Mouse (Mus musculus) thymus, postnatal 25 days (tissue): ENCODE data around the gene Rslcan18.
"Not testable (repeated sequence)": the region's sequence is repeated elsewhere in the genome, so short reads cannot be mapped to it uniquely, and the experiment has no call there.

Experiments used
- DNase-seq: peaks from one replicate; pipeline ENCODE4 v3.0.0; 2022

The Rslcan18 gene

DNA sequence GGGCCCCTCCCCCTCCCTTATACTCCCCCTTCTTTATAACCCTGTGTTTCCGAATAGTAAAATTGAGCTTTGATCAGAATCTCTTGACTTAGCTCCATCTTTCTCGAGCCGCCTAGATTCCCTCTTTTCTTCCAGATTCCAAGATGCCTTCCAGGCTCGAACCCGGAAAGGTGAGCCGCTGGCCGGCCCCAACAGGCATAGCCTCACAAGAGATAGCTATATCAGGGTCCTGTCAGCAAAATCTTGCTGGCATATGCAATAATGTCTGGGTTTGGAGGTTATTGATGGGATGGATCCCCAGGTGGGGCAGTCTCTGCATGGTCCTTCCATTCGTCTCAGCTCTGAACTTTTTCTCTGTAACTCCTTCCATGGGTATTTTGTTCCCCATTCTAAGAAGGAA is at the start of gene Rslcan18:
TSS of gene Rslcan18 (minus strand) at position 101 of the 400 bp plus-strand sequence.
- DNase-seq, result not testable (repeated sequence)

DNA sequence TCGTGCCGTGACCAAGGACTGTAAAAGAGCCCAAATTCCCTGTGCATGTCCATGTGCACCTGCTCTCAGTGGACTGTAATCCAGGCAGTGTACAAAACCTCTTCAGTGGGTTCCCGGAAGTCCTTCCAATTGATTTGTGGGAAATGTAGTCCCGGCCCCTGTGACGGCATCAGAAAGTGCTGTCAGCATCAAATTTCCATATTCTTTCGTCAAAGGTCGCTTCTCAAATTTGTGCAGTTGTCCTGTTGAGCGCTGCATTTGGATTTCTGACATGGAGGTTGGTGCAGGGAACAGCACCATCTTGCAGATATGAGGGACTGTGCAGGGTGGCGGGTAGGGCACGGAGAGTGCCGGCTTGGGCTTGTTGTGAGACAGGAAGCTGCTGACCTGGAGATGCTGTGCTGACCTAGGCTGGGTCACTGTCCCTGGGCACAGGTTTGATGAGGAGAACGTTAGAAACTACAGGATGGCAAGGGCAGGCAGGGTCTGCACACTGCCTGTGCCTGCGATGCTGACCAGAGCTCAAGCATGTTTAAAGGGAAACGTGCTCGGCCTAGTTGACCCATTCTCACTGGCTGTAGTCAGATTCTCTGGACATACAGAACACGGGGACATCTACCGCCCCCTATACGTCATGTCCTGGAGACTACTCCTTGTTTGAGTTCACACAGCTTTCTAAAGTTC is 12.1 kb upstream of the Rslcan18 start:
- DNase-seq, result peak; percentile 77

DNA sequence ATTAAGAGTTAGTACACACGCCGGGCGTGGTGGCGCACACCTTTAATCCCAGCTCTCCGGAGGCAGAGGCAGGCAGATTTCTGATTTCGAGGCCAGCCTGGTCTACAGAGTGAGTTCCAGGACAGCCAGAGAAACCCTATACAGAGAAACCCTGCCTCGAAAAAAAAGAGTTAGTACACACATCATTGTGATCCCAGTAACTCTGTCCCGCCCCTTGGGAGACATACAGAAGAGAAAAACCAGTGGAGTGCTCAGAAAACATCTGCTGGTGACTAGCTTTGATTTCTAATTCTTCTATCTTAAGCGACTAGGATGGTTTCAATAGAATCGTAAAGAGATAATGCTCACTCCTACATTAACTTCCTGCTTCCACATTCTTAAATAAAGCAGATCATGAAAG is 11.4 kb upstream of the Rslcan18 start:
- DNase-seq, result not testable (repeated sequence)

DNA sequence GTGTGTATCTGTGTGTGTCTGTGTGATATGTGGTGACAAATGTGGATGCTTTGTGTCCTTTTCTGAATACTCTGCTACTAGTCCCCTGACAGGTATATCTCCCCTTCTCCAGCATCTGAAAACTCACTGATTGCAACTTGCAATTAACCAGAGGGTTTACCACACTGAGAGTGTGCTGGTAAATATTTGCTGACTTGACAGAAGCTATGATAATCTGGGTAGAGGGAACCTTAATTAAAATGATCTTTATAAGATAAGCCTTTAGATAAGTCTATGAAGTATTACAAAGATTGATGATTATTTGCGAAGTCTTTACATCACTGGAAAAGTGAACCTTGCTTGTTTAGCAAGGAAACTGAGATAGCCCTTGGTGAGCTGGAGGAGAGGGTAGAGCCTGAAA is 8.4 kb upstream of the Rslcan18 start:
- DNase-seq, result no peak

DNA sequence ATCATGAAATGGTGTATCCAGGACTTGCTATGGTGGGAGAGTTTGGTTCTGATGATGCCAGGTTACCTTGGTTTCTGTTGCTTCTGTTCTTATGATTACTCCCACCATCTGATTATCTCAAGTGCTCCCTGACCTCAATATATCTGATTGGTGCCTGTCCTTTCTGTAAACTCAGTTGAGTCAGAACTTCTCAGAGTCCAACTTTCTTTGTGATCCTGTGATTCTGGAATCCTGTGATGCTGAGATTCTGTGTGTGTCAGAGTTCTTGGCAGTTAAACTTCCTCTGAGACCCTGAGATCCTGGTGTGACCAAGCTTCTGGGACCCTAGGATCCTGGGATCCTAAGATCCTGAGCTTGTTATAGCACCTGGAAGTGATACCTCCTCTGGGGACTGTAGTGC is 5.3 kb upstream of the Rslcan18 start, which contains the start of gene Zfp759:
TSS of gene Zfp759 (plus strand) at position 301 of the 400 bp plus-strand sequence.
- not testable (repeated sequence) for DNase-seq

DNA sequence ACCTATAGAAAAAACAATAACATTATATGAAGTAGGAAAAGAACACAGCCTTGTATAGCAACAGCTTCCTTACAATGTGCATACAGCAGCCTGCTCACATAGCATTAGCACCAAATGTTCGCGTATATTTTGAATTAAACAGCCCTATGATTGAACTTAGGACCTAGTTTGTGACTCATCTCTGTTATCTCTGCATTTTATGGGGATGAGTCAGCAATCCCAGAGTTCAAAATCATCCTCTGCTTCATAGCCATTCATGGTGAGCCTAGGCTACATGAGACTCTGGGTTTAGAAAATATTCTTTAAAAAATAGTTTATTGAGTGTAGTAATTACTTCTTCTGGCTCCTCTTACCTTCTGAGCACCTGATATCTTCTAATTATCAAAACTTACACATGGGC is 2.8 kb downstream of the Rslcan18 start:
- DNase-seq, result no peak

DNA sequence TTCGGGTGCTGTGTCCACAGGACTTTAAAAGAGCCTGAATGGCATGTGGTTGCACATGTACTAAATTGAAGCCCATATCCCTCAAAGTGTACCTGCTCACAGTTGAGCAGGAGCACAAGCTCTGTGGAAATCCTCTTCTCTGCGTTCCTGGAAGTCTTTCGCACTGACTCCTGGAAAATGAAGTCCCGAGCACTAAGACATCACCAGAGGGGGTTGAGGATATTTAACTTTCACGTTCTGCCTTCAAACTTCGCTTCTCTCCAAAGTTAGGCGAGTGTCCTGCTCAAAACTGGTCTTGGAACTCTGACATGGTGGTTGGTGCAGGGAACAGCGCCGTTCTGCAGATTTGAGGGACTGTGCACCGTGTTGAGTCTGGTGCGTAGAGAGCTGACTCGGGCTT is 4.0 kb downstream of the Rslcan18 start:
- no peak for DNase-seq

DNA sequence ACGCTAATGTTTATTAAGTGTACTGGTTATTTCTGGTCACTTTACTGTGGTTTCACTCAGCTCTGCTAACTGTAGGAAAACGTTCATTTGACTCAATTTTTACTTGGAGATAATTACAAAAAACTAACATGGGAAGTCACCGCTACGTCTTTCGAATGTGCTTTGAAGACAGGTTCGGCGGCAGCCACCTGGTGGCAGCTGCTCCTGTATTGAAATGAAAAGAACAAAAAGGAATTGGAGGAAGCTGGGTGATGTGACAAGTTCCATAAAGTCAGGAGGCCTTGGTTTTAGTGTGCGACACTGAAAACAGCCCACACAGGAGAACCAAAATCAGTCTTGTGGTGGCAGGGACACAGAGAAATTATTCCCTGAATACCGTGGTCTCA is 7.2 kb downstream of the Rslcan18 start:
- DNase-seq, result no peak

DNA sequence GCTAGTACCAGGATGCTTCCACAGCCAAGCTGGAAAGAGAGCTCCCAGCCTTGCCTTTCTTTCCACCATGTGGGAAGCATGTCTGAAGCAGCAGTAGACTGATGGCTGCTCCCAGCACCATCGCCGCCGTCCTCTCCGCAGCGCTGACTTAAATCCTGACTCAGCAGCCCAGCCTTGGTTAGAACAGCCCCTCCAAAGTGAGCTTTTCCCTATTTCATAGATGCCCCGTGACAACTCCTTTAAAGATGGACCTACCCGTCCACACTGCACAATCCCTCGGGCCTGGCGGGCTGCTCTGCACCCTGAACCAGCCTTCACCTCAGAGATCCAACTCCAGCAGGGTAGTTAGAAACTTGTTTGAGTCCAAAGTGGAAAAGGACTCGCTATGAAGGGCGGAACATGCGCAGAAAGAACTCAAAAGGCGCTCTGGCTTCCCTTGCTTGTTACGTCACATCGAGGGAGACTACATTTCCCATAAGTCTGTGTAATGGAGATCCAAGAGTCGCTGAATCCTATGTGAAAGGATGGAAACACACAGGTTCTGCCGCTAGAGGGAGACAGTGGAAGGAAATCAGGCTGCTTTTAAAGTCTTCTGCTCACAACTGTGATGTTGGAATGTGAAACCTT is 7.8 kb downstream of the Rslcan18 start, which contains the start of gene Gm28557:
TSS of gene Gm28557 (minus strand) at position 411 of the 627 bp plus-strand sequence.
- peak; percentile 89 for DNase-seq

DNA sequence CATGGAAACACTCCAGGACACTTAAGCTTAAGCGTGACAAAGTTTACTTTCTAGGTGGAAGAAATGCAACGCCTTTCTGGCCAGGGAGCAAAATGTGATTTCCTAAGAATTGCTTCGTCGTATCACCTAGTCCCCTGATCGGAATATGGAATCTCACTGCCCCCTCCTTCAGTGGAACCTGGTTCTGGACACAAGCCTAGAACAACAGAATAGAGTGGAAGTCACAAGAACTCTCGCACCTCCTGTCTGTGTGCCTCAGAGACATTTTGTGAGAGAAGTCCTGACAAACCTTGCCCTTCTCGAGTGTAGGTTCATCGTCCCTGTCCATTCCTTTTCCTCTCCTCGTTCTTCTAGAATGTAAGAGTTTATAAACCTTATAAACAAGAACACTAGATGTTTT is 8.4 kb downstream of the Rslcan18 start:
- DNase-seq, result no peak

DNA sequence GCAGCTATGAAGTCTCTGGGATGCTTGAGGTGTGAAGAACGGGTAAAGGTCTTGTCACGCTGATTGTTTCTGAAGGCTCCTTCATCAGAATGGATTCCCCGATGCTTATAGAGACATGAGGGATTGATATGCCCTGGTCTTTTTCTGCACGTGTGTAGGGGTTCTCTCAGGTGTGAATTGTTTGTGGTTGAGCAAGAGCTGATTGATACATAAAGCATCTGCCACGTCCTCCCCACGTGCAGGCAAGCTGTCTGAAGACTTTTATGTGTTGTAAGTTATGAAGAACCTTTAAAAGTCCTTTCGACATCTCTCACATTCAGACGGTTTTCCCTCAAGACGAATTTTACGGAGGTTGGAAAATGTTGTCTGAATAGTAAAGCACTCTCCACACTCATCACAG is 18.2 kb downstream of the Rslcan18 start, which contains the start of gene Zfp708:
TSS of gene Zfp708 (minus strand) at position 101 of the 400 bp plus-strand sequence.
- DNase-seq, result no peak

DNA sequence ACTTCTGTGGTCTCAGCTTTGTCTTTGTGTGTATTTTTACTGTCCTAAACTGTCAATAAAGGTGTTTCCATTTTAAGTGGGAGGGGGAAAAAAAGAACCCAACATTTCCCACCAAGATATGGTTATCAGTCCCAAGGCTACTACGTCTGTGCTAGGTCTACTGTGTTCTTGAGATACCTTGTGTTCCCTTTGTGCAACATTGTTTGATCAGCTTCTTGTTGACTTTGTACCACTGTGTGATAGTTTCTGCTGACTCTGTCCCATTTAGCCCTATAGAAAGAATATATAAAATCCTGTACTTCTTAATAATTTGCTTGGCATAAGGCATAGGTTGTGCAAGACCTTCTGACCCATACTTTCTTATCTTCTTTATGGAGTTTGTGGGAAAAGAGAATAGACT is 25.9 kb downstream of the Rslcan18 start:
- no peak for DNase-seq

DNA sequence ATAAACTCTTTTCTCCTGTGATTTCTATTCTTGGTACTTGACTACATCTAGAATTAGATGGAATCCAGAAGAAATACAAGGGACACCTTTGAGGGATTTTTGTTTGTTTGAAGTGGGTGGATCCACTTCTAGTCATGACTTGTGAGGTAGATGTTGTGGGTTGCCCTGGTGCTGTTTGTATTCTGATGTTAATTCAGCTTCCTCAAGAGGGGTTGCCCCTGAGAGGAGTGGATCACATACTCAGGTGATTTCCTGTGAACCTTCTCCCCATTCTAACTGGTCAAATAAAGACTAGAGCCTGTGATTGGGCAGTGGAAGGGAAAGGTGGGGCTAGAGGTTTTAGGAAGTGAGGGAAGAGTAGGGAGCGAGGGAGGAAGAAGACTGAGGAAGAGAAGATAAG is 34.1 kb downstream of the Rslcan18 start:
- DNase-seq, result no peak

DNA sequence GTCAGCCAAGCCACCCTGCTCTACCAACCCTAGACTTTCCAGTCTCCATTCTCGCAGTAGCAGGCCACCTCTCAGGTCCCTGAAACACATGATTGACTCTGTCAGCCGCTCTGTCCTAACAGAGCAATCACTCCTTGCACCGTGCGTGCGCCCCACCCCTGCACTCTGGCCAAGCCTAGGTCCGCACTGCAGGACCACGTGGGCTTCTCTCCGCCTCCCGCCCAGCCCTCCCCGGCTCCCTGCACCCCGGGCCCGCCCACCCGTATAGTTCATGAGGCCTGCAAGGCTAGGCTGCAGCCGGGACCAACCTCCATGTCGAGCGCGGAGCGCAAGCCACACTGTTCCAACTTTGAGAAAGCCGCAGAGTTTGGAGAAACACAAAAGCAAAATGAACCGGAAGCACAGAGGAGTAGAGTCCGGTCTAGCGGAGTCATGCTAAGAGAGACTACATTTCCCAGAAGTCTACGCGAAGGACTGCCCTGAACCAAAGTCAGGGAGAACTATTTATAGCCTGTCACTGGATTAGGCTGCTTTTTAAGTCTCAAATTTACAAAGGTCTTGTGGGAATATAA is 34.8 kb downstream of the Rslcan18 start:
- DNase-seq, result peak; percentile 58

DNA sequence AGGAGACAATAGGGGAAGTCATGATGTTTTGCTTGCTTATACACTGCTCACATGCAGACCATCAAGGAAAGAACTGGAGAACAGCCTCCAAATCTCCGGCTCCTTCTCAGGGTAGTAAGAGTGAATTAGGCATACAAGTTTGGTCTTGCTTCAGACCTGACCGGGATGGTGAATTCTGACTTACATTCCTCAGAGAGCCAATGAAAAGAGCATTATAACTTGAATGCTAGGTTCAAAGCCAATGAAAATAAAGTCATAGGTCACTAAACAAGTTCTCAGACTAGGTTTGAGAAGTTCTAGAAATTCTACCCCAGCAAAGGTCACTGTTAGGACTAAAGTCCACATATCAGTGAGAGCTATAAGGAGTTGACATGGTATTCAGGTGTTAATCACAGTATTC is 38.8 kb downstream of the Rslcan18 start:
- DNase-seq, result no peak

DNA sequence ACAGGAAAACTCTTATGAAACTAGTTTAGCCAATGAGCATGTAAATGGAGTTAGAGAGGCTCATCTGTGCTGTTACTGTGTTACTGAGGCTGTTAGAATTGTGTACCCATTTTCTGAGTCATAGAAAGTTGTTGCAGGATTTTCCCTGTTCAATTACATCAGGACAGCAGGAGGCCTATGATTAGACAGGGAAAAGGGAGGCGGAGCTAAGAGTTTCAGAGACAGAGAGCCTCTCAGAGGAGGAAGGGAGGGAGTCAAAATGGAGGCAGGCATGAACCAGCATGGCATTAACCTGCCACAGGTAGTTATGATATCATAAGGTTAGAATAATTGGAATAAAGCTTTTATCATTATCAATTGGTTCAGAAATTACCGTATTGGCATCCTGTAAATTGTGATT is 43.3 kb downstream of the Rslcan18 start:
- DNase-seq, result no peak

DNA sequence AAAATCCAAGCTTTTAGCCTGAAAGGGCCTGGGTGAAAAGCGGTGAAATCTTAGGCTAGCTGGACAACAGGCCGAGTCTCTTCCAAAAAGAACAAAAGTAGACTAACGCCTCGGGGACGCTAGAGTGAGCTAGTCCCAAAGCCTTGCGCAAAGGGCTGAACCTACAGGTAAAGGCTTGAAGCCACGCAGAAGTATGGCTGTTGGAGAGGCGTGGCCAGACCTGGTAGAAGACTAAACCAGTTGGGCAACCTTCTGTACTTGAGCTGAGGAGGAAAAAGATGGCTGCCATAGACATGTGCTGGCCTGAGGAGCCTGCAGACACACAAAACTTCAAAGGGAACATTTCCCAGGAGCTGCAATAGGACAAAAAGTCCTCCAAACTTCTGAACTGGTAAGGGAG is 50.7 kb downstream of the Rslcan18 start:
- DNase-seq, result no peak

DNA sequence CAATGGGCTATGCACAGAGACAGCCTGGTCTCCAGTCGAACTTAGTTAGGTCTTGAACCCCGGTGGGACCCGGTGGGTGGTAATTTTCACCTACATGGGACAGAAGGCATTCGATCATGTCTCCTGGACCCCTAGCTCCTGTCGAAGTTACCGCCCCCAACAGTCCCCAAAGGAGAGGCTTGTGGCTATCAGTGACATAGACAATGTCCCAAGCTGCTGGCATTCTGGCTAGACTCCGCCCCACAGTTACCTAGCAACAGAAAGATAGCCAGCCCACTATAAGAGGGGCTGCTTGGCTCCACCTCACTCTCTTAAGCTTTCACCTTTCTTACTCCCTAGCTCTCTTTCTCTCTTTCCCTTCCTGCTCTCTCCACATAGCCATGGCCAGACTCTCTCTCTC is 53.6 kb downstream of the Rslcan18 start:
- DNase-seq, result no peak

DNA sequence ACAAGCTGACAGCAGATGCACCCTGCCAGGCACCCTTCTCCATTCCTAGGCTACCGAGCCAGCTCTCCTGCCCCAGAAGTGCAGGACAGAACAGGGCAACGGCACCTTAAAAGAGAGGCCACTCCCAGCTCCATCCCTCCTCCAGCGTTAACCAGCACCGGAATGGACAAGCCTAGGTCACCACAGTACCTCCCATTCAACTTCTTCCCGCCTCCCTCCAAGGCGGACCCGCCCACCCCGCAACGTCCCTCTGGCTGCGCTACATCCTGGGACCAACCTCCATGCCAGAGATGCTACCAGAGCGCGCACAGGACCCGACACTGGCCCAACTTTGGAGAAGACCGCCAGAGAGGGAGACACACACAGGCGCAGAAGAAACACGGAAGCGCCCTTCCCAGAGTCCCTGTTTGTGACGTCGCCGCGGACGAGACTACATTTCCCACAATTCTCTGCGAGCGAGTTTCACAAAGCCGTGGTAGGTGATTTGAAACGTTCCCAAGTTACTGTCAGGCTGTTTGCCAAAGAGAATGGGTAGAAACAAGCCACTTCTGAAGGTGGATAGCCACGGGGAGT is 55.2 kb downstream of the Rslcan18 start, which contains the start of gene Zfp712:
TSS of gene Zfp712 (minus strand) at position 385 of the 573 bp plus-strand sequence.
- DNase-seq, result peak; percentile 89

DNA sequence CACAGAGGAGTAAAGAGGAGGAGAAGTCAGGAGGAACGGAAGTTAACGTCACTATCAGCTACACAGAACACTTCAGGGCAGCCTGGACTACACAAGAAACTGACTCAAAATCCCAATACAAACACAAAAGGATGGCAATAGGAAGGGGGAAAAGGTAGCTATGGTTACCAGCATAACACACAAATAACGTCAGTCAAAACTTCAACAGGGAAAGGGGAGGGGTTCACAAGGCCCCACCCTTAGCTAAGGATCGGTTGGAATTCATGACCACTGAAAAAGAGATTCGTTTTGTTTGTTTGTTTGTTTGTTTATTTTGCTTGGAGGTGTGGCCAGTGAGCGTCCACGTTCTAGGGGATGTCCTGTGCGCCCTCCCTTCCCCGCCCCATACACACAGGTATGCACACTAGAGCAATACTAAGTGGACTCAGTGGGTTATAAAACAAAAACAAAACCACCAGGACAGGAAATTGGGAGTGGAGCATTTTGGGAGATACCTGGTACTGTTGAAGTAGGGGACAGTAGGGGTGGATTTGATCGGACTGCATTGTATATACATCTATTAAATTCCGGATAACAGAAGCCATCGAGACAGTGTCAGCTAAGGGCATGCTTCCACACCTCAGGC is 55.8 kb downstream of the Rslcan18 start:
- no peak for DNase-seq
